Mouse (Mus musculus): Measurements from ENCODE around the gene Olfr1391. TPM values are rescaled to one million over a fixed set of nuclear protein-coding genes. Genes with fewer than 3 reads are reported as not detected.

Gene Olfr1391
- not detected for polyA plus RNA-seq (2015; fragmentation: Illumina TruSeq; extraction: RNeasy Lipid Tissue Mini Kit (QIAGEN cat#74804); ENCODE audit: insufficient read depth, low replicate concordance)

DNA sequence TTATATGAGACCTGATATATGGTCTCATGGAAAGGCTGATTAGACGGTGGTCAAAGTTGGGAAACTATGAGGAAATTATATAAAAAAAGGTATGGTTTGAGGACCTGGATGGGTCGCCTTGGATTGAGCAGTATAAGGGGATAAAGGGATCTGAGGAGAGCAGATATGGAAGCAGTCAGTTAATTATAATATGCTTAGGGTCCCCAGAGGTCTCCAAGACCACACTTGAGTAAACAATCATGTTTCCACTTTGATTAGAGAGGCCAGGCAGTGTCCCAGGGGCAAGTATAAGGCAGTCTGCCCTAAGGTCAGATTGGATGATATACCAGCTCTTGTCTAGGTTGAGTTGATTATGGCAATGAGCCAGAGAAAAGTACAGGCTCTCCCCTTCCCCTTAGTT lies at the start of gene Olfr1391:
Olfr1391 (plus strand) TSS at position 301 of the 400 bp plus-strand sequence.

DNA sequence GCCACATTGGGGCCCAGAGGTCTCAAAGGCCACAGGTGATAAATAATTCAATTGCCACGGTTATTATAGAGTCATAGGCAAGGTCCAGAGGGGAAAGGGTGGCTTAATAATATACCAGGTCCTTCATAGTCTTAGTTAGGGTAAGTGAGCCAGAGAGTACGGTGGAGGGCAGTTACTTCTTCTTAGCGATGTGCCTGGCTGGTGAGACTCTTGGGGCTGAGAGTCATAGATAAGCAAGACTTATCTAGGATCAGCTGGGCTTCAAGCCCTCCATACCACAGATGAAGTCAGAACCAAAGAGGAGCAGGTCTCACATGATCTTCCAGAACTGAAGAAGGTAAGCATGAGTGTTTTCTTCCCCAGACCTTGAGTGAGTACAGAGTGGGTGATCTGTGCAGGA lies 44.3 kb upstream of the Olfr1391 start, which contains the start of gene Olfr1393:
Olfr1393 (plus strand) TSS at position 83 of the 400 bp plus-strand sequence.

DNA sequence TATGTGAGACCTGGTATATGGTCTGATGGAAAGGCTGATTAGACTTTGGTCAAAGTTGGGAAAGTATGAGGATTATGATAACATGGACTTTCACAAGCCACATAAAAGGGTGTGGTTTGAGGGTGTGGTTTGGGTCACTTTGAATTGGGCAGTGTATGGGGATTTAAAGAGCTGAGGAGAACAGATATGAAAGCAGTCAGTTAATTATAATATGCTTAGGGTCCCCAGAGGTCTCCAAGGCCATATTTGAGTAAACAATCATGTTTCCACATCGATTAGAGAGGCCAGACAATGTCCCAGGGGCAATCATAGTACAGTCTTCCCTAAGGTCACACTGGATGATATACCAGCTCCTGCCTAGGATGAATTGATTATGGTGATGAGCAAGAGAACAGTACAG lies 37.6 kb upstream of the Olfr1391 start, which contains the start of gene Olfr1392:
Olfr1392 (plus strand) TSS at position 301 of the 400 bp plus-strand sequence.

DNA sequence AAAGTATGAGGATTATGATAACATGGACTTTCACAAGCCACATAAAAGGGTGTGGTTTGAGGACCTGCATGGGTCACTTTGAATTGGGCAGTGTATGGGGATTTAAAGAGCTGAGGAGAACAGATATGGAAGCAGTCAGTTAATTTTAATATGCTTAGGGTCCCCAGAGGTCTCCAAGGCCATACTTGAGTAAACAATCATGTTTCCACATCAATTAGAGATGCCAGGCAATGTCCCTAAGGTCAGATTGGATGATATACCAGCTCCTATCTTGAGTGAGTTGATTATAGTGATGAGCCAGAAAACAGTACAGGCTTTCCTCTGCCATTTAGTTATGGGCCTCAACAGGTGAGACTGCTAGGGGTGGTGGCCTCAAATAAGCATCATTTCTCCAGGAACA lies 18.1 kb upstream of the Olfr1391 start, which contains the start of gene Olfr10:
Olfr10 (plus strand) TSS at position 301 of the 400 bp plus-strand sequence.

DNA sequence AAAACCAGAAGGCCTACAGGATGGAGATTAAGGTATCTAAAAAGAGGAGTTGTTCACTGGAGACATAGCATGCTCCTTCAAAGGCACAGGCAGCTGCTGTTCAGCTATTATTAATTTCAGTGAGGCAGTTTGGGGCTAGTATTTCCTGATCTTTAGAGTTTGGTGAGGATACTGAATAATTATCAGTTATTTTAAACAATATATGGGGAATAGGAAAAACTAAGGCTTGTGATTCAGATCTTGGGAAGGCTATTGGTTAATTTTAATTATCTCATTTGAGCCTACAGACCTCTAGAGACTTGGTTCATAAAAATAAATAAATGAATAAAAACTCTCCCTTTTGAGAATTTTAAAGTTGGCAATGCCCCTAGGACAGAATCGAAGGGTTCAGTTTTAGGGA lies 12.3 kb downstream of the Olfr1391 start, which contains the start of gene Olfr1390:
Olfr1390 (plus strand) TSS at position 301 of the 400 bp plus-strand sequence.

Other genes with a start within 250 kb of the Olfr1391 start
- 157 TPM for gene Ifi47, start 246.2 kb upstream of the Olfr1391 start, polyA plus RNA-seq (2015; fragmentation: Illumina TruSeq; extraction: RNeasy Lipid Tissue Mini Kit (QIAGEN cat#74804); ENCODE audit: insufficient read depth, low replicate concordance)
- gene Olfr1396, start 207.9 kb upstream of the Olfr1391 start, polyA plus RNA-seq (2015; fragmentation: Illumina TruSeq; extraction: RNeasy Lipid Tissue Mini Kit (QIAGEN cat#74804); ENCODE audit: insufficient read depth, low replicate concordance), result 0.17 TPM
- gene Olfr1395, start 180.5 kb upstream of the Olfr1391 start, polyA plus RNA-seq (2015; fragmentation: Illumina TruSeq; extraction: RNeasy Lipid Tissue Mini Kit (QIAGEN cat#74804); ENCODE audit: insufficient read depth, low replicate concordance), result not detected
- not detected for gene Olfr1394, start 168.4 kb upstream of the Olfr1391 start, polyA plus RNA-seq (2015; fragmentation: Illumina TruSeq; extraction: RNeasy Lipid Tissue Mini Kit (QIAGEN cat#74804); ENCODE audit: insufficient read depth, low replicate concordance)
- gene Btnl9, start 135.6 kb upstream of the Olfr1391 start, polyA plus RNA-seq (2015; fragmentation: Illumina TruSeq; extraction: RNeasy Lipid Tissue Mini Kit (QIAGEN cat#74804); ENCODE audit: insufficient read depth, low replicate concordance), result 7.4 TPM
- gene Zfp62, start 119.5 kb upstream of the Olfr1391 start, polyA plus RNA-seq (2015; fragmentation: Illumina TruSeq; extraction: RNeasy Lipid Tissue Mini Kit (QIAGEN cat#74804); ENCODE audit: insufficient read depth, low replicate concordance), result 103 TPM
- 120 TPM for gene Mgat1, start 78.6 kb upstream of the Olfr1391 start, polyA plus RNA-seq (2015; fragmentation: Illumina TruSeq; extraction: RNeasy Lipid Tissue Mini Kit (QIAGEN cat#74804); ENCODE audit: insufficient read depth, low replicate concordance)
- gene Olfr1393, start 44.4 kb upstream of the Olfr1391 start, polyA plus RNA-seq (2015; fragmentation: Illumina TruSeq; extraction: RNeasy Lipid Tissue Mini Kit (QIAGEN cat#74804); ENCODE audit: insufficient read depth, low replicate concordance), result 0.17 TPM
- gene Olfr1392, start 37.5 kb upstream of the Olfr1391 start, polyA plus RNA-seq (2015; fragmentation: Illumina TruSeq; extraction: RNeasy Lipid Tissue Mini Kit (QIAGEN cat#74804); ENCODE audit: insufficient read depth, low replicate concordance), result 0.17 TPM
- not detected for gene Olfr10, start 18.0 kb upstream of the Olfr1391 start, polyA plus RNA-seq (2015; fragmentation: Illumina TruSeq; extraction: RNeasy Lipid Tissue Mini Kit (QIAGEN cat#74804); ENCODE audit: insufficient read depth, low replicate concordance)
- not detected for gene Olfr1390, start 12.4 kb downstream of the Olfr1391 start, polyA plus RNA-seq (2015; fragmentation: Illumina TruSeq; extraction: RNeasy Lipid Tissue Mini Kit (QIAGEN cat#74804); ENCODE audit: insufficient read depth, low replicate concordance)
- not detected for gene Olfr1389, start 100.3 kb downstream of the Olfr1391 start, polyA plus RNA-seq (2015; fragmentation: Illumina TruSeq; extraction: RNeasy Lipid Tissue Mini Kit (QIAGEN cat#74804); ENCODE audit: insufficient read depth, low replicate concordance)
- gene Olfr1388, start 113.9 kb downstream of the Olfr1391 start, polyA plus RNA-seq (2015; fragmentation: Illumina TruSeq; extraction: RNeasy Lipid Tissue Mini Kit (QIAGEN cat#74804); ENCODE audit: insufficient read depth, low replicate concordance), result 0.43 TPM
- not detected for gene Olfr1387, start 132.6 kb downstream of the Olfr1391 start, polyA plus RNA-seq (2015; fragmentation: Illumina TruSeq; extraction: RNeasy Lipid Tissue Mini Kit (QIAGEN cat#74804); ENCODE audit: insufficient read depth, low replicate concordance)
- gene Olfr1386, start 142.3 kb downstream of the Olfr1391 start, polyA plus RNA-seq (2015; fragmentation: Illumina TruSeq; extraction: RNeasy Lipid Tissue Mini Kit (QIAGEN cat#74804); ENCODE audit: insufficient read depth, low replicate concordance), result not detected
- not detected for gene Olfr1385, start 166.3 kb downstream of the Olfr1391 start, polyA plus RNA-seq (2015; fragmentation: Illumina TruSeq; extraction: RNeasy Lipid Tissue Mini Kit (QIAGEN cat#74804); ENCODE audit: insufficient read depth, low replicate concordance)
- not detected for gene Olfr1384, start 184.0 kb downstream of the Olfr1391 start, polyA plus RNA-seq (2015; fragmentation: Illumina TruSeq; extraction: RNeasy Lipid Tissue Mini Kit (QIAGEN cat#74804); ENCODE audit: insufficient read depth, low replicate concordance)
- not detected for gene Olfr1383, start 196.9 kb downstream of the Olfr1391 start, polyA plus RNA-seq (2015; fragmentation: Illumina TruSeq; extraction: RNeasy Lipid Tissue Mini Kit (QIAGEN cat#74804); ENCODE audit: insufficient read depth, low replicate concordance)
- not detected for gene Olfr1382, start 205.5 kb downstream of the Olfr1391 start, polyA plus RNA-seq (2015; fragmentation: Illumina TruSeq; extraction: RNeasy Lipid Tissue Mini Kit (QIAGEN cat#74804); ENCODE audit: insufficient read depth, low replicate concordance)
- gene Olfr1381, start 220.7 kb downstream of the Olfr1391 start, polyA plus RNA-seq (2015; fragmentation: Illumina TruSeq; extraction: RNeasy Lipid Tissue Mini Kit (QIAGEN cat#74804); ENCODE audit: insufficient read depth, low replicate concordance), result not detected
- gene Olfr1380, start 234.1 kb downstream of the Olfr1391 start, polyA plus RNA-seq (2015; fragmentation: Illumina TruSeq; extraction: RNeasy Lipid Tissue Mini Kit (QIAGEN cat#74804); ENCODE audit: insufficient read depth, low replicate concordance), result not detected